Mouse (Mus musculus): Measurements from ENCODE around the gene Cep72.

DNA sequence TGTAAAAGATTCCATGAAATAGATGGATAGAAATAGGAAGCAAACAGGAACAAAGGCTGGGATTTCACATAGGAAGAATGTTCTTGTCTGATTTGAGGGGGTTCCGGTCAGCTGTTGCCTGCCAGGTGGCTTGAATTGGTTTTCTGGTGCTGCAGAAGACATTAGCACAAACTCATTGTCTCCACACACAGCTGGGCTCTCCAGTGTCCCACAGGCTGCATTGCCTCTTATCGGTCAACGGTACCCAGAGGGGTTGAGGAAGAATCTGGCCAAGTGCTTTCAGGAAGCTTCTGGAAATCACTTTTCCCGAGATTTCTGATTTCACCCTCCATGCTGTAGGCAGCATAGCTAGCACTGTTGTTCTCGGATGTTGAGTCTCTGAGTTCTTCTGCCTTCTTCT lies 70.8 kb downstream of the Cep72 start:
- TF ChIP-seq CTCF (IDR thresholded peaks at IDR 0.05; ENCODE audit: low read depth), result no peak
- no peak for TF ChIP-seq EP300 (IDR thresholded peaks at IDR 0.05; ENCODE audit: low read depth)

Data from liver, embryonic 14.5 days (tissue).